ENCODE assay signal across 27 mouse cellular contexts in genomic region chr15:17880168-17880567, GRCm38 (mm10).
"Had no signal": no experiment of that assay in that cellular context is flagged by ENCODE, and none has a peak within 500 bp of the region (broad histone marks: within the 10 kb centered on the region; RNA-seq: fewer than 3 reads in every experiment).

No protein-coding gene starts in this region.

- ATAC-seq: hindbrain, postnatal 0 days; intestine, embryonic 16.5 days; liver, postnatal 0 days had no signal

- H3K4me2 ChIP-seq: heart, embryonic 12.5 days; hindbrain, embryonic 13.5 days; hindbrain, embryonic 15.5 days; kidney, embryonic 15.5 days; limb, embryonic 12.5 days; liver, embryonic 11.5 days; liver, embryonic 13.5 days; liver, embryonic 15.5 days had no signal

- H3K27ac ChIP-seq: heart, embryonic 10.5 days; hindbrain, embryonic 13.5 days; hindbrain, embryonic 15.5 days; hindbrain, postnatal 0 days; kidney, embryonic 15.5 days; kidney, postnatal 0 days; left cerebral cortex, adult 2 months; limb, embryonic 10.5 days; limb, embryonic 12.5 days; liver, embryonic 13.5 days; liver, embryonic 15.5 days had no signal

- H3K9me3 ChIP-seq: heart, embryonic 10.5 days; heart, embryonic 12.5 days; hindbrain, embryonic 13.5 days; hindbrain, embryonic 15.5 days; kidney, embryonic 15.5 days; limb, embryonic 10.5 days; limb, embryonic 12.5 days; liver, embryonic 13.5 days; liver, embryonic 15.5 days had no signal

- H3K27me3 ChIP-seq: heart, embryonic 12.5 days; hindbrain, embryonic 13.5 days; hindbrain, embryonic 15.5 days; kidney, embryonic 15.5 days; limb, embryonic 12.5 days; liver, embryonic 13.5 days; liver, embryonic 15.5 days had no signal

- DNase-seq: gastrocnemius, postnatal 10 days; gastrocnemius, postnatal 25 days; heart, adult 18-20 months; heart, postnatal 10 days; heart, postnatal 36 days; kidney, adult 11 months; kidney, adult 2 months; kidney, adult 9 months; kidney, postnatal 14 days; kidney, postnatal 36 days; layer of hippocampus, adult 9-11 months; liver; liver, embryonic 13.5 days; liver, postnatal 0 days had no signal

- H3K4me3 ChIP-seq: heart, embryonic 10.5 days; heart, embryonic 12.5 days; hindbrain, embryonic 13.5 days; hindbrain, embryonic 15.5 days; kidney, embryonic 15.5 days; left cerebral cortex, adult 2 months; limb, embryonic 10.5 days; limb, embryonic 12.5 days; liver, embryonic 13.5 days; liver, embryonic 15.5 days had no signal

- H3K36me3 ChIP-seq: heart, embryonic 10.5 days; heart, embryonic 12.5 days; hindbrain, embryonic 13.5 days; hindbrain, embryonic 15.5 days; kidney, embryonic 15.5 days; limb, embryonic 10.5 days; limb, embryonic 12.5 days; liver, embryonic 13.5 days; liver, embryonic 15.5 days had no signal

- H3K4me1 ChIP-seq: heart, embryonic 10.5 days; heart, embryonic 12.5 days; hindbrain, embryonic 13.5 days; hindbrain, embryonic 15.5 days; kidney, embryonic 15.5 days; limb, embryonic 10.5 days; limb, embryonic 12.5 days; liver, embryonic 13.5 days; liver, embryonic 15.5 days had no signal

- H3K9ac ChIP-seq: heart, embryonic 12.5 days; hindbrain, embryonic 13.5 days; hindbrain, embryonic 15.5 days; kidney, embryonic 15.5 days; limb, embryonic 12.5 days; liver, embryonic 13.5 days; liver, embryonic 15.5 days; liver, postnatal 0 days had no signal
